Mouse (Mus musculus): ENCODE measurements around the gene Bcr.

The Bcr gene

GRCm38 (mm10) chr10:75098446-75099183 lies 38.2 kb downstream of the Bcr start:
- peak; percentile 30 for DNase-seq

- DNase-seq, result no peak
These were observed 39.9 kb downstream of the Bcr start for GRCm38 (mm10) chr10:75100298-75100697.

- no peak for DNase-seq
These were observed 43.1 kb downstream of the Bcr start for GRCm38 (mm10) chr10:75103502-75103901.

- DNase-seq, result no peak
These were observed 44.1 kb downstream of the Bcr start for GRCm38 (mm10) chr10:75104191-75105098.

GRCm38 (mm10) chr10:75105099-75105461 lies 44.7 kb downstream of the Bcr start:
- DNase-seq, result no peak

- DNase-seq, result no peak
These were observed 45.3 kb downstream of the Bcr start for GRCm38 (mm10) chr10:75105687-75106086.

GRCm38 (mm10) chr10:75106940-75107381 lies 46.6 kb downstream of the Bcr start:
- no peak for DNase-seq

GRCm38 (mm10) chr10:75108092-75108491 lies 47.7 kb downstream of the Bcr start:
- no peak for DNase-seq

GRCm38 (mm10) chr10:75111446-75112201 lies 51.2 kb downstream of the Bcr start:
- no peak for DNase-seq

- DNase-seq, result no peak
These were observed 52.0 kb downstream of the Bcr start for GRCm38 (mm10) chr10:75112405-75112804.

- DNase-seq, result no peak
These were observed 53.2 kb downstream of the Bcr start for GRCm38 (mm10) chr10:75113620-75114019.

- DNase-seq, result no peak
These were observed 54.8 kb downstream of the Bcr start for GRCm38 (mm10) chr10:75115240-75115639.

GRCm38 (mm10) chr10:75116842-75117457 lies 56.6 kb downstream of the Bcr start:
- no peak for DNase-seq

- no peak for DNase-seq
These were observed 58.1 kb downstream of the Bcr start for GRCm38 (mm10) chr10:75118444-75118843.

GRCm38 (mm10) chr10:75119396-75119795 lies 59.0 kb downstream of the Bcr start:
- no peak for DNase-seq

- DNase-seq, result no peak
These were observed 59.8 kb downstream of the Bcr start for GRCm38 (mm10) chr10:75120176-75120575.

- no peak for DNase-seq
These were observed 60.6 kb downstream of the Bcr start for GRCm38 (mm10) chr10:75121028-75121427.

GRCm38 (mm10) chr10:75125577-75125976 lies 65.2 kb downstream of the Bcr start:
- no peak for DNase-seq

GRCm38 (mm10) chr10:75129283-75129710 lies 68.9 kb downstream of the Bcr start:
- DNase-seq, result no peak

- DNase-seq, result no peak
These were observed 70.1 kb downstream of the Bcr start for GRCm38 (mm10) chr10:75130372-75131046.

GRCm38 (mm10) chr10:75131625-75132024 lies 71.2 kb downstream of the Bcr start:
- no peak for DNase-seq
